In the genomic region with DNA sequence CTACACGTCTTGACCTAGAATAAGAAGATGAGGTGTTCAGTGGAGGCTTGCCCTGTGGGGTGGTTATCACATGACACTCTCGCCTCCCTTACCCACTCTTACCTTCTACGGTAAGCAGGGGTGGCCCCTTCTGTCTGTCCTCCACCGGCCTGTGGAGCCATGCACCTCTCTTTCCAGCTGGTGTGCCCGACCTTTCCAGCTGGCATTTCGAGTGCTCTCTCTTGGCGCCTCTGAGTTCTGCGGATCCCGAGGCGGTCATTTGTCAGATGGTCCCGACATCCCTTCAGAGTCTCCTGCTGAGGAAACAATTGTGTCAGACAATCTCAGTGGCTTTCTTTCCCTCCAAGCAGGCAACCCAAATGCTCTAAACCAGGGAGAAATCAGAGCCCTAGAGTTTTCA, we compare ENCODE assay signal across 26 mouse cellular contexts. TPM values are rescaled to one million over a fixed set of nuclear protein-coding genes. Genes with fewer than 3 reads are reported as not detected.
A peak's percentile ranks its signal among the peaks of the same experiment; 100 is the strongest.
DNase-seq lines count a peak whose midpoint lies in the region; ATAC-seq and TF ChIP-seq lines count a peak whose summit lies in the region.
"Had no signal": no experiment of that assay in that cellular context is flagged by ENCODE, and none has a peak within 500 bp of the region (broad histone marks: within the 10 kb centered on the region; RNA-seq: fewer than 3 reads in every experiment).

No protein-coding gene starts in this region.

- TF ChIP-seq CTCF in cerebellum, adult 2 months (IDR thresholded peaks at IDR 0.05; ENCODE audit: borderline replicate concordance, insufficient read depth, low read depth, low read length) = no peak
- no peak for TF ChIP-seq CTCF in intestine, postnatal 0 days (IDR thresholded peaks at IDR 0.05; ENCODE audit: low read depth)

- no peaks in the 10 kb centered on the region for H3K27me3 ChIP-seq in cerebellum, adult 2 months (ENCODE audit: control insufficient read depth, insufficient read depth, low read length)
- no peaks in the 10 kb centered on the region for H3K27me3 ChIP-seq in intestine, postnatal 0 days (replicated peaks; ENCODE audit: control insufficient read depth, insufficient read depth, low read length)
- H3K27me3 ChIP-seq: embryonic facial prominence, embryonic 12.5 days; heart, embryonic 13.5 days; kidney, embryonic 15.5 days; limb, embryonic 15.5 days; neural tube, embryonic 13.5 days had no signal

- DNase-seq in gastrocnemius, adult 18-20 months (ENCODE audit: low spot score) = peak; percentile 39
- DNase-seq in gastrocnemius, postnatal 10 days = no peak
- DNase-seq in cerebellum, adult 2 months = peak; percentile 79 to 87
- DNase-seq in cerebellum, postnatal 25 days = peak; percentile 79 to 81
- DNase-seq: forebrain, postnatal 0 days; heart, adult 18-20 months; heart, postnatal 14 days; kidney, adult 11 months; kidney, postnatal 36 days; lung, embryonic 14.5 days; midbrain, embryonic 14.5 days; retina, postnatal 1 day; right cerebral cortex, postnatal 25 days; spleen, adult 18-20 months had no signal

- H3K9ac ChIP-seq in intestine, postnatal 0 days (ENCODE audit: low read depth, low read length) = no peak overlapping the region
- H3K9ac ChIP-seq: embryonic facial prominence, embryonic 12.5 days; forebrain, postnatal 0 days; heart, embryonic 13.5 days; kidney, embryonic 15.5 days; limb, embryonic 15.5 days; liver, embryonic 14.5 days; lung, embryonic 14.5 days; neural tube, embryonic 13.5 days had no signal

- H3K36me3 ChIP-seq in intestine, postnatal 0 days (ENCODE audit: control insufficient read depth, insufficient read depth) = no peaks in the 10 kb centered on the region
- H3K36me3 ChIP-seq: embryonic facial prominence, embryonic 12.5 days; heart, embryonic 13.5 days; kidney, embryonic 15.5 days; limb, embryonic 15.5 days; neural tube, embryonic 13.5 days had no signal

- H3K9me3 ChIP-seq in intestine, postnatal 0 days (ENCODE audit: control insufficient read depth) = no peaks in the 10 kb centered on the region
- H3K9me3 ChIP-seq: embryonic facial prominence, embryonic 12.5 days; heart, embryonic 13.5 days; kidney, embryonic 15.5 days; limb, embryonic 15.5 days; neural tube, embryonic 13.5 days had no signal

- peak overlapping the region; percentile 41; the same call in 1 of the 2 replicates for H3K27ac ChIP-seq in brown adipose tissue, adult 24 weeks (replicated peaks; ENCODE audit: low read depth, low read length)
- no peak overlapping the region for H3K27ac ChIP-seq in cerebellum, adult 2 months (ENCODE audit: insufficient read depth, low read length)
- no peak overlapping the region for H3K27ac ChIP-seq in intestine, postnatal 0 days (ENCODE audit: low read depth, low read length)
- H3K27ac ChIP-seq: embryonic facial prominence, embryonic 12.5 days; heart, embryonic 13.5 days; kidney, embryonic 15.5 days; limb, embryonic 15.5 days; liver, embryonic 14.5 days; neural tube, embryonic 13.5 days had no signal

- 20% methylated on average over 11 of the region's 11 CpGs for WGBS in cerebellum, adult 2 months
- 94% methylated on average over 11 of the region's 11 CpGs for WGBS in intestine, postnatal 0 days

- peaks cover 25% of the 10 kb centered on the region for H3K4me1 ChIP-seq in brown adipose tissue, adult 24 weeks (ENCODE audit: control insufficient read depth, insufficient read depth, insufficient read length, low read length)
- peaks cover 35% of the 10 kb centered on the region for H3K4me1 ChIP-seq in cerebellum, adult 2 months (ENCODE audit: control insufficient read depth, insufficient read depth, low read length)
- H3K4me1 ChIP-seq in intestine, postnatal 0 days (replicated peaks; ENCODE audit: control insufficient read depth, insufficient read depth, low read length) = no peaks in the 10 kb centered on the region
- H3K4me1 ChIP-seq: megakaryocyte, embryonic 14.5 days had no signal

- no peak overlapping the region for H3K4me3 ChIP-seq in brown adipose tissue, adult 24 weeks (ENCODE audit: insufficient read depth, low read depth, low read length)
- H3K4me3 ChIP-seq in cerebellum, adult 2 months (replicated peaks; ENCODE audit: insufficient read depth, low read depth, low read length) = no peak overlapping the region
- H3K4me3 ChIP-seq in intestine, postnatal 0 days (ENCODE audit: low read depth, low read length) = no peak overlapping the region
- H3K4me3 ChIP-seq: embryonic facial prominence, embryonic 12.5 days; heart, embryonic 13.5 days; kidney, embryonic 15.5 days; limb, embryonic 15.5 days; megakaryocyte, embryonic 14.5 days; myocyte; neural tube, embryonic 13.5 days had no signal

- ATAC-seq in intestine, postnatal 0 days = no peak
- no peak for ATAC-seq in monocyte, adult 5-6 weeks (replicated peaks; ENCODE audit: insufficient number of reproducible peaks, low FRiP score, low TSS enrichment, poor library complexity, severe bottlenecking)
- ATAC-seq: forebrain, postnatal 0 days had no signal

- no peak overlapping the region for H3K4me2 ChIP-seq in intestine, postnatal 0 days (replicated peaks; ENCODE audit: low read depth)
- H3K4me2 ChIP-seq: embryonic facial prominence, embryonic 12.5 days; heart, embryonic 13.5 days; kidney, embryonic 15.5 days; limb, embryonic 15.5 days; lung, embryonic 14.5 days; neural tube, embryonic 13.5 days had no signal

- no peak for TF ChIP-seq POLR2A in cerebellum, adult 2 months (IDR thresholded peaks at IDR 0.05; ENCODE audit: borderline replicate concordance, insufficient read depth, low read length)

RNA-seq across cellular contexts. Expression of a gene that starts 35.1 kb away (rescaled TPM):
- 1 to 10 TPM; 4.8 to 5.6 TPM for total RNA-seq in gastrocnemius, adult 18-20 months (2021)
- 10 to 100 TPM; 27.3 to 37.4 TPM for total RNA-seq in gastrocnemius, postnatal 10 days (2021)
- polyA plus RNA-seq in brown adipose tissue, adult 24 weeks (2012; ENCODE audit: insufficient read depth, insufficient read length, missing spikeins) = 5.2 and 6.1 TPM in 2 replicates
- polyA plus RNA-seq in cerebellum, adult 2 months (2012; rRNA removed) = 21.1 and 21.7 TPM in 2 replicates
- 4.6 and 4.8 TPM in 2 replicates for polyA plus RNA-seq in intestine, postnatal 0 days (2015; fragmentation: Nextera tagmentation; extraction: Ambion mirVana)
- 0.11 TPM in 1 of 3 replicates, not detected in the others for total RNA-seq in monocyte, adult 5-6 weeks (2017)
- total RNA-seq: MEL had no signal

Comparison
In these comparisons a context has a peak if more than half of its experiments do, and no peak if none do; other contexts are left out.
1. RNA of a gene that starts 35.1 kb away (total RNA-seq): 27.3 to 37.4 TPM in gastrocnemius, postnatal 10 days; 4.8 to 5.6 TPM in gastrocnemius, adult 18-20 months and 0.11 TPM in monocyte, adult 5-6 weeks; every median in the first group is over 4 times any median in the second.